Mouse (Mus musculus) stomach, embryonic 14.5 days (tissue): ENCODE measurements around the gene Keap1. TPM values are rescaled to one million over a fixed set of nuclear protein-coding genes. Genes with fewer than 3 reads are reported as not detected.

Experiments
- ATAC-seq: fragments of 200-750 bp; cut with Nextera tagmentation; 2 replicates; pipeline ENCODE4 v1.8.0; 2017; ENCODE audit warnings: low read depth, moderate TSS enrichment; ENCODE audit not compliant: insufficient number of reproducible peaks, insufficient read depth, low FRiP score
- H3K27ac ChIP-seq: fragments of 300-500 bp; sonication (generic); 2 replicates; pipeline ENCODE4 v1.5.1; 2014; ENCODE audit warnings: mild to moderate bottlenecking, low read length, moderate library complexity, mixed read lengths
- H3K27me3 ChIP-seq: fragments of 300-500 bp; sonication (generic); 2 replicates; pipeline ENCODE4 v1.6.1; 2014; ENCODE audit warnings: low read length, control low read depth, mixed read lengths; ENCODE audit not compliant: control insufficient read depth, insufficient read depth
- H3K36me3 ChIP-seq: fragments of 300-500 bp; sonication (generic); 2 replicates; pipeline ENCODE4 v1.6.1; 2014; ENCODE audit warnings: mild to moderate bottlenecking, control low read depth, low read length, moderate library complexity, mixed read lengths; ENCODE audit not compliant: control insufficient read depth, insufficient read depth
- H3K4me1 ChIP-seq: fragments of 300-500 bp; sonication (generic); 2 replicates; pipeline ENCODE4 v1.6.1; 2014; ENCODE audit warnings: low read length, control low read depth, mixed read lengths; ENCODE audit not compliant: control insufficient read depth, insufficient read depth
- H3K4me2 ChIP-seq: fragments of 300-500 bp; sonication (generic); replicated peaks from 2 replicates; pipeline ENCODE4 v1.6.1; 2014; ENCODE audit warnings: low read depth, low read length, control low read depth
- H3K4me3 ChIP-seq: fragments of 300-500 bp; sonication (generic); 2 replicates; pipeline ENCODE4 v1.5.1; 2014; ENCODE audit warnings: low read depth, low read length, control low read depth
- H3K9ac ChIP-seq: fragments of 300-500 bp; sonication (generic); replicated peaks from 2 replicates; pipeline ENCODE4 v1.6.1; 2014; ENCODE audit warnings: low read depth, mild to moderate bottlenecking, control low read depth, low read length, moderate library complexity, mixed read lengths
- H3K9me3 ChIP-seq: fragments of 300-500 bp; sonication (generic); 2 replicates; pipeline ENCODE4 v1.6.1; 2016; ENCODE audit warnings: low read depth, low read length, control low read depth; ENCODE audit not compliant: control insufficient read depth
- WGBS: fragments of 180-500 bp; shearing (Covaris S2); extraction: QIAGEN DNeasy Blood & Tissue Kit; methylation state at CpG from one replicate; pipeline ENCODE4 v1.1.7; 2014; 5-methylcytosine and 5-hydroxymethylcytosine counted together
- polyA plus RNA-seq: library from polyadenylated mRNA; unstranded; fragments of >200 nt; fragmentation: Nextera tagmentation; extraction: Ambion mirVana; gene quantifications from 2 replicates; pipeline ENCODE4 v1.2.1, GENCODE M21; 2014

Gene Keap1
- polyA plus RNA-seq, 1 experiment from 2014 or later, result 34.5 TPM

GRCm38 (mm10) chr9:21243826-21244427 lies 4.8 kb upstream of the Keap1 start:
- H3K9me3 ChIP-seq, result no peaks in the 10 kb centered on the region
- H3K4me3 ChIP-seq, result peak overlapping the region; percentile 34
- 13% methylated on average over 42 of the region's 42 CpGs for WGBS
- H3K27me3 ChIP-seq, result peaks cover 53% of the 10 kb centered on the region
- H3K9ac ChIP-seq, result no peak overlapping the region
- ATAC-seq, result no peak
- H3K4me1 ChIP-seq, result peaks cover 18% of the 10 kb centered on the region
- peak overlapping the region; percentile 80 for H3K4me2 ChIP-seq
- H3K27ac ChIP-seq, result no peak overlapping the region
- no peaks in the 10 kb centered on the region for H3K36me3 ChIP-seq

- peaks cover 36% of the 10 kb centered on the region for H3K27me3 ChIP-seq
- no peaks in the 10 kb centered on the region; the same call in 1 of the 2 replicates for H3K36me3 ChIP-seq
- WGBS, result 8% methylated on average over 11 of the region's 11 CpGs
- H3K27ac ChIP-seq, result no peak overlapping the region
- H3K9ac ChIP-seq, result no peak overlapping the region
- no peak for ATAC-seq
- no peak overlapping the region for H3K4me3 ChIP-seq
- no peaks in the 10 kb centered on the region for H3K9me3 ChIP-seq
- no peak overlapping the region for H3K4me2 ChIP-seq
- H3K4me1 ChIP-seq, result peaks cover 28% of the 10 kb centered on the region
Observed at GRCm38 (mm10) chr9:21241343-21241742, 2.2 kb upstream of the Keap1 start.

GRCm38 (mm10) chr9:21239465-21239848 lies 296 bp upstream of the Keap1 start:
- Histone ChIP-seq H3K9ac (peak overlapping the region; percentile 96), H3K4me2 (peak overlapping the region; percentile 88), H3K36me3 (peaks cover 5% of the 10 kb centered on the region; the same call in 1 of the 2 replicates), H3K4me1 (peaks cover 22% of the 10 kb centered on the region), H3K27ac (no peak overlapping the region; the same call in 1 of the 2 replicates), H3K4me3 (peak overlapping the region; percentile 89), H3K9me3 (no peaks in the 10 kb centered on the region), H3K27me3 (peaks cover 18% of the 10 kb centered on the region)
- no peak for ATAC-seq
- 35% methylated on average over 4 of the region's 4 CpGs for WGBS

- WGBS, result 1% methylated on average over 31 of the region's 31 CpGs
- Histone ChIP-seq H3K4me1 (peaks cover 17% of the 10 kb centered on the region), H3K27ac (peak overlapping the region; percentile 86), H3K9ac (peak overlapping the region; percentile 96), H3K27me3 (peaks cover 5% of the 10 kb centered on the region), H3K4me3 (peak overlapping the region; percentile 89), H3K4me2 (peak overlapping the region; percentile 88), H3K9me3 (no peaks in the 10 kb centered on the region), H3K36me3 (peaks cover 11% of the 10 kb centered on the region; the same call in 1 of the 2 replicates)
- no peak for ATAC-seq
Observed at GRCm38 (mm10) chr9:21238004-21238732, 993 bp downstream of the Keap1 start.

- Histone ChIP-seq H3K9ac (peak overlapping the region; percentile 96), H3K27ac (peak overlapping the region; percentile 86), H3K9me3 (no peaks in the 10 kb centered on the region), H3K27me3 (no peaks in the 10 kb centered on the region), H3K4me2 (peak overlapping the region; percentile 88), H3K36me3 (peaks cover 17% of the 10 kb centered on the region; the same call in 1 of the 2 replicates), H3K4me1 (peaks cover 18% of the 10 kb centered on the region), H3K4me3 (peak overlapping the region; percentile 89)
- WGBS, result 16% methylated on average over 19 of the region's 19 CpGs
- peak; percentile 16; the same call in 1 of the 2 replicates for ATAC-seq
Observed at GRCm38 (mm10) chr9:21237368-21238003, 1.7 kb downstream of the Keap1 start.

GRCm38 (mm10) chr9:21236991-21237367 lies 2.2 kb downstream of the Keap1 start:
- H3K4me1 ChIP-seq, result peaks cover 20% of the 10 kb centered on the region

GRCm38 (mm10) chr9:21235341-21235740 lies 3.8 kb downstream of the Keap1 start:
- Histone ChIP-seq H3K9ac (no peak overlapping the region), H3K4me1 (peaks cover 20% of the 10 kb centered on the region), H3K4me3 (no peak overlapping the region), H3K27me3 (no peaks in the 10 kb centered on the region), H3K36me3 (peaks cover 29% of the 10 kb centered on the region; the same call in 1 of the 2 replicates), H3K4me2 (no peak overlapping the region), H3K27ac (no peak overlapping the region), H3K9me3 (no peaks in the 10 kb centered on the region)
- 86% methylated on average over 4 of the region's 4 CpGs for WGBS
- ATAC-seq, result no peak

More at GRCm38 (mm10) chr9:21236991-21237367, 2.2 kb downstream of the Keap1 start:
- no peak for ATAC-seq
- no peaks in the 10 kb centered on the region for H3K27me3 ChIP-seq
- WGBS, result 83% methylated on average over 25 of the region's 25 CpGs
- no peak overlapping the region for H3K27ac ChIP-seq
- no peaks in the 10 kb centered on the region for H3K9me3 ChIP-seq
- H3K4me2 ChIP-seq, result peak overlapping the region; percentile 88
- H3K9ac ChIP-seq, result 0 out of 2 replicates have a peak overlapping the region, but pooled peaks have one; percentile 96
- peak overlapping the region; percentile 89; the same call in 1 of the 2 replicates for H3K4me3 ChIP-seq
- peaks cover 20% of the 10 kb centered on the region; the same call in 1 of the 2 replicates for H3K36me3 ChIP-seq

GRCm38 (mm10) chr9:21233805-21234204 lies 5.4 kb downstream of the Keap1 start:
- WGBS, result 85% methylated on average over 28 of the region's 28 CpGs
- Histone ChIP-seq H3K4me1 (peaks cover 17% of the 10 kb centered on the region), H3K27ac (no peak overlapping the region), H3K9ac (no peak overlapping the region), H3K9me3 (no peaks in the 10 kb centered on the region), H3K4me2 (no peak overlapping the region), H3K27me3 (no peaks in the 10 kb centered on the region), H3K36me3 (peaks cover 36% of the 10 kb centered on the region; the same call in 1 of the 2 replicates), H3K4me3 (no peak overlapping the region)
- no peak for ATAC-seq
